Comparison of ENCODE assay signal across 8 mouse cellular contexts in genomic region chr19:53309631-53310030, GRCm38 (mm10). TPM values are rescaled to one million over a fixed set of nuclear protein-coding genes. Genes with fewer than 3 reads are reported as not detected.
DNase-seq lines count a peak whose midpoint lies in the region; ATAC-seq and TF ChIP-seq lines count a peak whose summit lies in the region.

No protein-coding gene starts in this region.

- 43% methylated on average over 4 of the region's 4 CpGs for WGBS in cerebellum, adult 2 months
- 17% methylated on average over 4 of the region's 4 CpGs for WGBS in limb, embryonic 12.5 days
- WGBS in limb, embryonic 10.5 days: 22% methylated on average over 4 of the region's 4 CpGs
- WGBS in hindbrain, embryonic 15.5 days: 19% methylated on average over 4 of the region's 4 CpGs
- 15% methylated on average over 4 of the region's 4 CpGs for WGBS in midbrain, postnatal 0 days

- H3K27me3 ChIP-seq in cerebellum, adult 2 months (ENCODE audit: control insufficient read depth, insufficient read depth, low read length): no peaks in the 10 kb centered on the region
- no peaks in the 10 kb centered on the region for H3K27me3 ChIP-seq in limb, embryonic 12.5 days
- no peaks in the 10 kb centered on the region for H3K27me3 ChIP-seq in limb, embryonic 10.5 days (ENCODE audit: low read depth, poor library complexity, severe bottlenecking)
- no peaks in the 10 kb centered on the region for H3K27me3 ChIP-seq in hindbrain, embryonic 15.5 days
- H3K27me3 ChIP-seq in midbrain, postnatal 0 days (ENCODE audit: insufficient read depth, low read length): no peaks in the 10 kb centered on the region

- H3K36me3 ChIP-seq in limb, embryonic 12.5 days: no peaks in the 10 kb centered on the region
- no peaks in the 10 kb centered on the region for H3K36me3 ChIP-seq in limb, embryonic 10.5 days
- H3K36me3 ChIP-seq in hindbrain, embryonic 15.5 days: no peaks in the 10 kb centered on the region
- no peaks in the 10 kb centered on the region for H3K36me3 ChIP-seq in midbrain, postnatal 0 days (ENCODE audit: insufficient read depth, low read length)

- H3K9me3 ChIP-seq in limb, embryonic 12.5 days: no peaks in the 10 kb centered on the region
- H3K9me3 ChIP-seq in limb, embryonic 10.5 days (replicated peaks): no peaks in the 10 kb centered on the region
- H3K9me3 ChIP-seq in hindbrain, embryonic 15.5 days: no peaks in the 10 kb centered on the region
- no peaks in the 10 kb centered on the region for H3K9me3 ChIP-seq in midbrain, postnatal 0 days (ENCODE audit: low read length)

- no peak for ATAC-seq in limb, embryonic 12.5 days (ENCODE audit: insufficient number of reproducible peaks, insufficient read depth, low FRiP score, low TSS enrichment, low read depth)
- no peak for ATAC-seq in hindbrain, embryonic 15.5 days (ENCODE audit: low FRiP score, low read depth)
- no peak for ATAC-seq in midbrain, postnatal 0 days (ENCODE audit: low FRiP score)

- H3K4me2 ChIP-seq in limb, embryonic 12.5 days: peak overlapping the region; percentile 89
- peak overlapping the region; percentile 89 for H3K4me2 ChIP-seq in hindbrain, embryonic 15.5 days
- H3K4me2 ChIP-seq in midbrain, postnatal 0 days (ENCODE audit: low read depth, low read length, poor library complexity, severe bottlenecking): peak overlapping the region; percentile 97; the same call in 1 of the 2 replicates

- no peak for TF ChIP-seq CTCF in cerebellum, adult 2 months (IDR thresholded peaks at IDR 0.05; ENCODE audit: borderline replicate concordance, insufficient read depth, low read depth, low read length)
- TF ChIP-seq CTCF in midbrain, postnatal 0 days (IDR thresholded peaks at IDR 0.05): no peak

- no peak overlapping the region for H3K4me3 ChIP-seq in cerebellum, adult 2 months (replicated peaks; ENCODE audit: insufficient read depth, low read depth, low read length)
- no peak overlapping the region for H3K4me3 ChIP-seq in limb, embryonic 12.5 days (replicated peaks)
- H3K4me3 ChIP-seq in limb, embryonic 10.5 days: no peak overlapping the region
- peak overlapping the region; percentile 73 for H3K4me3 ChIP-seq in hindbrain, embryonic 15.5 days
- no peak overlapping the region for H3K4me3 ChIP-seq in midbrain, postnatal 0 days (ENCODE audit: low read depth, low read length)

- DNase-seq in cerebellum, adult 2 months: peak; percentile 25 to 27
- DNase-seq in cerebellum, postnatal 10 days: no peak
- no peak for DNase-seq in limb, embryonic 10.5 days (ENCODE audit: low spot score)
- DNase-seq in midbrain, postnatal 0 days (ENCODE audit: low spot score): no peak
- DNase-seq in layer of hippocampus, adult 9-10 months (ENCODE audit: low spot score): no peak
- no peak for DNase-seq in gastrocnemius, adult 18-20 months (ENCODE audit: low spot score)

- TF ChIP-seq POLR2A in cerebellum, adult 2 months (IDR thresholded peaks at IDR 0.05; ENCODE audit: borderline replicate concordance, insufficient read depth, low read length): no peak

- H3K4me1 ChIP-seq in cerebellum, adult 2 months (ENCODE audit: control insufficient read depth, insufficient read depth, low read length): no peaks in the 10 kb centered on the region
- H3K4me1 ChIP-seq in limb, embryonic 12.5 days (replicated peaks): peaks cover 20% of the 10 kb centered on the region
- peaks cover 32% of the 10 kb centered on the region for H3K4me1 ChIP-seq in limb, embryonic 10.5 days
- H3K4me1 ChIP-seq in hindbrain, embryonic 15.5 days (replicated peaks): peaks cover 13% of the 10 kb centered on the region
- 0 out of 2 replicates have a peak, but pooled peaks cover under 1% of the 10 kb centered on the region for H3K4me1 ChIP-seq in midbrain, postnatal 0 days (ENCODE audit: insufficient read depth, low read length)

- H3K9ac ChIP-seq in limb, embryonic 12.5 days (replicated peaks): 0 out of 2 replicates have a peak overlapping the region, but pooled peaks have one; percentile 23
- no peak overlapping the region for H3K9ac ChIP-seq in hindbrain, embryonic 15.5 days
- no peak overlapping the region for H3K9ac ChIP-seq in midbrain, postnatal 0 days (replicated peaks; ENCODE audit: low read length, poor library complexity, severe bottlenecking)

- no peak overlapping the region for H3K27ac ChIP-seq in cerebellum, adult 2 months (ENCODE audit: insufficient read depth, low read length)
- peak overlapping the region; percentile 50; the same call in 1 of the 2 replicates for H3K27ac ChIP-seq in limb, embryonic 12.5 days
- no peak overlapping the region for H3K27ac ChIP-seq in limb, embryonic 10.5 days
- H3K27ac ChIP-seq in hindbrain, embryonic 15.5 days (replicated peaks): no peak overlapping the region
- no peak overlapping the region for H3K27ac ChIP-seq in midbrain, postnatal 0 days (ENCODE audit: low read depth, low read length)

RNA-seq across cellular contexts. Expression of gene Mxi1, which starts 0.7 kb away (rescaled TPM):
- polyA plus RNA-seq in cerebellum, adult 2 months (2012; rRNA removed): 71.8 and 72.4 TPM in 2 replicates
- polyA plus RNA-seq in limb, embryonic 12.5 days (2016; fragmentation: Nextera tagmentation; extraction: Ambion mirVana): 45.5 and 46.6 TPM in 2 replicates
- 28.6 and 32.4 TPM in 2 replicates for polyA plus RNA-seq in limb, embryonic 10.5 days (2016; fragmentation: Nextera tagmentation; extraction: Ambion mirVana)
- polyA plus RNA-seq in hindbrain, embryonic 15.5 days (2015; fragmentation: Nextera tagmentation; extraction: Ambion mirVana): 48.7 and 52.7 TPM in 2 replicates
- total RNA-seq in midbrain, postnatal 0 days (2014; rRNA removed): 40.9 and 49.2 TPM in 2 replicates
- polyA plus RNA-seq in midbrain, postnatal 0 days (2015; fragmentation: Nextera tagmentation; extraction: Ambion mirVana): 37.7 and 38.8 TPM in 2 replicates
- total RNA-seq in gastrocnemius, adult 18-20 months (2021): 10 to 100 TPM; 53.1 to 55.9 TPM

Comparison
In these comparisons a context has a peak if more than half of its experiments do, and no peak if none do; other contexts are left out.
1. DNase-seq: peak in cerebellum, adult 2 months (2 of 2); none in cerebellum, postnatal 10 days (0 of 2), limb, embryonic 10.5 days (single experiment), midbrain, postnatal 0 days (single experiment), layer of hippocampus, adult 9-10 months (single experiment) and gastrocnemius, adult 18-20 months (single experiment).
2. Peak in every context shown above with its lines, with median percentiles within 50 percentile points of each other: H3K4me2 ChIP-seq.